ENCODE assay signal across 17 mouse cellular contexts in genomic region chr5:65534496-65534895, GRCm38 (mm10). TPM values are rescaled to one million over a fixed set of nuclear protein-coding genes. Genes with fewer than 3 reads are reported as not detected.
"Had no signal": no experiment of that assay in that cellular context is flagged by ENCODE, and none has a peak within 500 bp of the region (broad histone marks: within the 10 kb centered on the region; RNA-seq: fewer than 3 reads in every experiment).

No protein-coding gene starts in this region.

- H3K4me3 ChIP-seq: kidney, embryonic 15.5 days; limb, embryonic 15.5 days; liver, embryonic 12.5 days; lung, embryonic 15.5 days; midbrain, embryonic 15.5 days; neural tube, embryonic 12.5 days had no signal

- H3K9me3 ChIP-seq: kidney, embryonic 15.5 days; limb, embryonic 15.5 days; liver, embryonic 12.5 days; lung, embryonic 15.5 days; midbrain, embryonic 15.5 days; neural tube, embryonic 12.5 days had no signal

- H3K36me3 ChIP-seq: kidney, embryonic 15.5 days; limb, embryonic 15.5 days; lung, embryonic 15.5 days; midbrain, embryonic 15.5 days; neural tube, embryonic 12.5 days had no signal

- H3K4me2 ChIP-seq: kidney, embryonic 15.5 days; limb, embryonic 15.5 days; liver, embryonic 12.5 days; lung, embryonic 15.5 days; midbrain, embryonic 15.5 days; neural tube, embryonic 12.5 days had no signal

- H3K9ac ChIP-seq: kidney, embryonic 15.5 days; limb, embryonic 15.5 days; liver, embryonic 12.5 days; lung, embryonic 15.5 days; midbrain, embryonic 15.5 days; neural tube, embryonic 12.5 days had no signal

- H3K27ac ChIP-seq: kidney, embryonic 15.5 days; limb, embryonic 15.5 days; liver, embryonic 12.5 days; midbrain, embryonic 15.5 days; neural tube, embryonic 12.5 days had no signal

- H3K27me3 ChIP-seq: kidney, embryonic 15.5 days; limb, embryonic 15.5 days; liver, embryonic 12.5 days; lung, embryonic 15.5 days; midbrain, embryonic 15.5 days; neural tube, embryonic 12.5 days had no signal

- ATAC-seq: liver, embryonic 12.5 days; midbrain, embryonic 15.5 days had no signal

- DNase-seq: kidney, adult 18-20 months; layer of hippocampus, adult 9-11 months; layer of hippocampus, postnatal 36 days; lung, postnatal 14 days; right cerebral cortex, postnatal 4 days; spleen, adult 18-20 months; thymus, postnatal 36 days had no signal

RNA-seq across cellular contexts. Expression of gene Gm43552, which starts 41.9 kb away (rescaled TPM):
- polyA plus RNA-seq: kidney, embryonic 15.5 days; limb, embryonic 11.5 days; limb, embryonic 15.5 days; liver, embryonic 12.5 days; liver, embryonic 16.5 days; lung, embryonic 15.5 days; neural tube, embryonic 12.5 days; stomach, embryonic 14.5 days; testis, adult 2 months had no signal
